Mouse (Mus musculus) intestine, embryonic 16.5 days (tissue): ENCODE measurements around the gene Rtn4r. TPM values are rescaled to one million over a fixed set of nuclear protein-coding genes. Genes with fewer than 3 reads are reported as not detected.

Source experiments
- ATAC-seq: fragments of 200-750 bp; cut with Nextera tagmentation; 2 replicates; pipeline ENCODE4 v1.8.0; 2017; ENCODE audit warnings: moderate TSS enrichment, moderate library complexity
- H3K27ac ChIP-seq: fragments of 300-500 bp; sonication (generic); 2 replicates; pipeline ENCODE4 v1.5.1; 2014; ENCODE audit warnings: mild to moderate bottlenecking, low read length
- H3K27me3 ChIP-seq: fragments of 300-500 bp; sonication (generic); replicated peaks from 2 replicates; pipeline ENCODE4 v1.6.1; 2014; ENCODE audit warnings: low read length, control low read depth, mixed read lengths; ENCODE audit not compliant: control insufficient read depth, insufficient read depth
- H3K36me3 ChIP-seq: fragments of 300-500 bp; sonication (generic); 2 replicates; pipeline ENCODE4 v1.6.1; 2014; ENCODE audit warnings: low read length, control low read depth; ENCODE audit not compliant: control insufficient read depth, insufficient read depth
- H3K4me1 ChIP-seq: fragments of 300-500 bp; sonication (generic); 2 replicates; pipeline ENCODE4 v1.6.1; 2014; ENCODE audit warnings: low read length, control low read depth, mixed read lengths; ENCODE audit not compliant: control insufficient read depth, insufficient read depth
- H3K4me2 ChIP-seq: fragments of 300-500 bp; sonication (generic); 2 replicates; pipeline ENCODE4 v1.6.1; 2014; ENCODE audit warnings: low read depth, low read length, control low read depth
- H3K4me3 ChIP-seq: fragments of 300-500 bp; sonication (generic); 2 replicates; pipeline ENCODE4 v1.5.1; 2014; ENCODE audit warnings: mild to moderate bottlenecking, low read length
- H3K9ac ChIP-seq: fragments of 300-500 bp; sonication (generic); 2 replicates; pipeline ENCODE4 v1.6.1; 2014; ENCODE audit warnings: low read depth, low read length
- H3K9me3 ChIP-seq: fragments of 300-500 bp; sonication (generic); 2 replicates; pipeline ENCODE4 v1.6.1; 2016; ENCODE audit warnings: low read length, control low read depth; ENCODE audit not compliant: control insufficient read depth
- WGBS: fragments of 180-500 bp; shearing (Covaris S2); extraction: QIAGEN DNeasy Blood & Tissue Kit; methylation state at CpG from one replicate; pipeline ENCODE4 v1.1.7; 2014; 5-methylcytosine and 5-hydroxymethylcytosine counted together
- polyA plus RNA-seq: library from polyadenylated mRNA; unstranded; fragments of >200 nt; fragmentation: Nextera tagmentation; extraction: Ambion mirVana; gene quantifications from 2 replicates; pipeline ENCODE4 v1.2.1, GENCODE M21; 2015

Gene Rtn4r
- polyA plus RNA-seq, 1 experiment from 2014 or later, result 0.73 TPM

DNA sequence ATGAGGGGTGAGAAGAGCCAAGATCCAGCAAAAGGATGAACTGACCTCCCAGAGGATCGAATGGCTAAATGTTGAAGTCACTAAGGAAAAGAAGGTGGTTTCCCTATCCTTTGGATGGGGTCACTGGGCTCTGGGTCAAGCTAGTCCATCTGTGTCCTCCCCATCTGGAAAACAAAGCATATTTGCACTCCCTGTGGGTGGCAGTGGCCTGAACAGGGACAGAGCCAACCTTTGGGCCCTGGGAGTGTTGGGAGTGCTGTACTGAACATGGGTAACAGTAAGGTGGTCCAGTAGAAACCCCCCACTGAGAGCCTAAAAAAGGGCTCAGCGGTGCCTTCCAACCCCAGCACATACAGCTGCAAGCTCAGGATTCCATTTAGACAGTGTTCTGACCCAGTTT, 4.7 kb upstream of the Rtn4r start:
- Histone ChIP-seq H3K4me1 (peaks cover 17% of the 10 kb centered on the region), H3K36me3 (no peaks in the 10 kb centered on the region), H3K27me3 (peaks cover 3% of the 10 kb centered on the region; the same call in 1 of the 2 replicates), H3K9me3 (no peaks in the 10 kb centered on the region), H3K4me2 (no peak overlapping the region), H3K27ac (no peak overlapping the region), H3K9ac (no peak overlapping the region), H3K4me3 (no peak overlapping the region)
- 70% methylated on average over 2 of the region's 2 CpGs for WGBS
- no peak for ATAC-seq

DNA sequence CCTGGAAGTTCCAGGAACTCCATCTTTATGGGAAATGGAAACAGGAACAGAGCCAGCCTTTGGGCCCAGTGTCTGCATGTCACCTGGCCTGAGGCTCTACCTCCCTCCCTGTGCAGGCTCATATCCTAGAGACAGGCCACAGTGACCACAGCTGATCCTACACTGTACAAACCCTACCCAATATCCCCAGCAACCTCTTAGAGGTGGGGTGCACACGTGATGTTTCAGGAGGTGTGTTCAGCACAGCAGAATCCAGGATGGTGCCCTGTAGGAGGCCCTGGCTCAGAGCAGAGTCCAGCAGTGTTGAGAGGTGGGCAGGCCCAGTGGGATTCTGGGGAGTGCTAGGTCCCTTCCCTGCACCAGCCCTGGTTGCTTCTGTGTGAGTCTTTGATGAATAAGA, 4.0 kb upstream of the Rtn4r start:
- H3K9me3 ChIP-seq, result no peaks in the 10 kb centered on the region
- H3K4me1 ChIP-seq, result peaks cover 23% of the 10 kb centered on the region
- H3K9ac ChIP-seq, result no peak overlapping the region
- H3K4me3 ChIP-seq, result no peak overlapping the region
- WGBS, result 62% methylated on average over 1 of the region's 1 CpGs
- H3K4me2 ChIP-seq, result no peak overlapping the region
- H3K27ac ChIP-seq, result no peak overlapping the region
- H3K27me3 ChIP-seq, result peaks cover 5% of the 10 kb centered on the region
- no peak for ATAC-seq
- H3K36me3 ChIP-seq, result no peaks in the 10 kb centered on the region

DNA sequence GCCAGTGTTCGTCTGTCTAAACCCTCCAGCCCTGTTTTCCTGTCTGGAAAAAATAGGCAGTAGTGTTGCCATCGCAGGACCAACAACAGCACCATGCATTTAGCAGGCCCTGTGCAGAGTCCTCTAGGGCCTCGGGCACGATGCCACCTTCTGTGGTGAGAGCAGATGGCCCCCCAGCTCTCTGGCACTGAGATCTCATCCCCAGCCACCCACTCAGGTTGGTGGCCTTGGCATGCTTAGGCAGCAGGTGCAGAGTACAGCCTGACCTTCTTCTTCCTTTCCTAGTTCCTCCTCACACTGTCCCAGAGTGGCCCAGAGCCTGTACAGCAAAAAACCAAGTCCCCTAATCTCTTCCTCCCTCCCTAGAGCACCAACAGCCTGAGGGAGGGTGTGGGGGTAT, 3.4 kb upstream of the Rtn4r start:
- peaks cover 9% of the 10 kb centered on the region for H3K27me3 ChIP-seq
- no peak overlapping the region for H3K4me3 ChIP-seq
- H3K4me1 ChIP-seq, result peaks cover 23% of the 10 kb centered on the region
- no peak for ATAC-seq
- H3K9me3 ChIP-seq, result no peaks in the 10 kb centered on the region
- no peak overlapping the region for H3K4me2 ChIP-seq
- H3K9ac ChIP-seq, result no peak overlapping the region
- H3K36me3 ChIP-seq, result no peaks in the 10 kb centered on the region
- no peak overlapping the region for H3K27ac ChIP-seq
- WGBS, result 82% methylated on average over 4 of the region's 4 CpGs

DNA sequence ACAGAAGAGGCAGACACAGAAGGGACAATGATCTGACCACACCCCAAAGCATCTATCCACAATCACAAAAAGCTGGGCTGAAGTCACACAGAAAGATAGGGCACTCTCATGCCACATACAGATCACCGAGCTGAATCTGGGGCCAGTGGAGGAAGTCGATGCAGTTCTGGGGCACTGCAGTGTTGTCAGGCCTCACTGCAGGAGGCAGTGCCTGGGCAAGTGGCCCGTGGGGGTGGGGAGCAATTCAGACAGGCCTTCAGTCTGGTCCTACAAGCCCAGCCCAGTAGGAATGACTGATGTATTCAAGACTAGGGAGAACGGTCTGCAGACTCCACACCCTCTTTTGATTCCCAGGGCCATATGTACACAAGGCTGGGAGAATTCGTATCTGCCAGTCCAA, 2.8 kb upstream of the Rtn4r start:
- Histone ChIP-seq H3K4me3 (no peak overlapping the region), H3K27ac (no peak overlapping the region), H3K4me1 (peaks cover 23% of the 10 kb centered on the region), H3K27me3 (peaks cover 9% of the 10 kb centered on the region), H3K9ac (no peak overlapping the region), H3K36me3 (no peaks in the 10 kb centered on the region), H3K4me2 (no peak overlapping the region), H3K9me3 (no peaks in the 10 kb centered on the region)
- no peak for ATAC-seq
- 26% methylated on average over 5 of the region's 5 CpGs for WGBS

DNA sequence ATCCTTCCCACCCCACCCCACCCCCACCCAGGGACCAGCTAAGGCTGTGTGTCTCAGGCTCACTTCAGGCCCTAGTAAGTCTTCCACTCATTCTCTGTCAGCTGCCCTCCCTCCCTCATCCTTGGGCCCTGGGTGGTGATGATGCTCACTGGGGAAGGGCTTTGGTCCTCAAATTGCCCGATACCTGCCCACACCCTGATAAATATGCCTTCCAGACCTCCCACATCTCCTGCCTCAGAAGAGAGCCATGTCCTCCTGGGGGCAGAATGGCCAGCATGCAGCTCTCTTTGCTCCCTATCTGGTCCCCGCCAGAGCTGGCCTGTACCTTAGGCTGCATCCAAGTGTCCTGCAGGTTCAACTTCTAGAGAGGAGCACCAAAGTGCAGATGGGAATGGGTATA, 2.3 kb upstream of the Rtn4r start:
- Histone ChIP-seq H3K27me3 (peaks cover 9% of the 10 kb centered on the region), H3K9me3 (no peaks in the 10 kb centered on the region), H3K4me3 (no peak overlapping the region), H3K36me3 (no peaks in the 10 kb centered on the region), H3K9ac (no peak overlapping the region), H3K4me2 (no peak overlapping the region), H3K27ac (no peak overlapping the region), H3K4me1 (peaks cover 23% of the 10 kb centered on the region)
- 77% methylated on average over 2 of the region's 2 CpGs for WGBS
- no peak for ATAC-seq

DNA sequence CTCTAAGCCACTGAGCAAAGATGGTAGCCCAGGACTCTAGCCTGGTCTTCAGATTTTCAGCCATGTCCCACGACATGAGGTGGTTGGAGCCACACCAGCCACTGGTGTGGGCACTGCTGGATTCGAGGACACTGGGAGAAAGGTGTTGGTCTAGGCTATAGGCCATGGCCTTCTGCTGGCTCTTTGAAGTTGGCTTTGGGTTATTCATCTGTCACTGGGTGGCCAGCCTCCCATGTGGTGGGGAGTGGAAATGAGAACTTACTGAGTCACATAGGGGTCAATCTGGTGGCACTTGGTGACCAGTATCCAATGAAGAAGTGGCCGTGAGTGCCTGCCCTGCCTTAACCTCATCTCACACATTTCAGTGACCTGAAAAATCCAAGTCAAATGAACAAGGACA, 1.2 kb upstream of the Rtn4r start:
- H3K4me3 ChIP-seq, result no peak overlapping the region
- no peaks in the 10 kb centered on the region for H3K9me3 ChIP-seq
- no peak overlapping the region for H3K4me2 ChIP-seq
- peaks cover 9% of the 10 kb centered on the region for H3K27me3 ChIP-seq
- peaks cover 23% of the 10 kb centered on the region for H3K4me1 ChIP-seq
- H3K36me3 ChIP-seq, result no peaks in the 10 kb centered on the region
- no peak for ATAC-seq
- WGBS, result 77% methylated on average over 3 of the region's 3 CpGs
- no peak overlapping the region for H3K27ac ChIP-seq
- H3K9ac ChIP-seq, result no peak overlapping the region

DNA sequence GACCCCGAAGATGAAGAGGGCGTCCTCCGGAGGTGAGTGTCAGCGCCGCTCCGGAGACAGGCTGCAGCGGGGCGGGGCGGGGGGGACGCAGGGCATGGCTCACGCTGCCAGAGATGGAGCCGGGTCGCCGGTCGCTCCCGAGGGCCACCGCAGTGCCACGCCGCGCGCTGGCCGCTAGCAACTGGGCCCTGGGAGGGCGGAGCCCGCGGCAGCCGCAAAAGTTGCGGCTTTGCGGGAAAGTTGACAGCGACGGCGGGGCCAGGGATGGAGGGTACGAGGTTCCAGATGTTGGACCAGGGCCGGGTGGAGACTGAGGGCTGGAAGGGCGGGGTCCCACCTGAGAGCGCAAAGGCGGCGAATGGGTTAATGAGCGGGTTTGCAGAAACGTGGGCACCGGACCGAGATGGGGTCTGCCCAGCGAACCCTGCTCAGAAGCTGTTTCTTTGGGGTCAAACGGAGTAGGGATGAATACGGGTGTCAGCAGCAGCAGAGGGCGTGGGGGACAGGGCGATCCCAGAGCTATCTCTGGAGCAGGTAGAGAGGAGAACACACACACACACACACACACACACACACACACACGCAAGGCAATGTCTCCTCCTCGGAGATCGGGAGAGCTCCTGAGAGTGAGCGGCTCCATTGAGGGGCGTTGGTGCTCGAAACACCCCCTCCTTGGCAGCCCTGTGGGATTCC, 575 bp downstream of the Rtn4r start:
- 1% methylated on average over 52 of the region's 52 CpGs for WGBS
- H3K4me2 ChIP-seq, result peak overlapping the region; percentile 99
- H3K4me1 ChIP-seq, result peaks cover 23% of the 10 kb centered on the region
- no peak overlapping the region for H3K27ac ChIP-seq
- H3K36me3 ChIP-seq, result no peaks in the 10 kb centered on the region
- peak overlapping the region; percentile 70 for H3K4me3 ChIP-seq
- no peaks in the 10 kb centered on the region for H3K9me3 ChIP-seq
- H3K27me3 ChIP-seq, result peaks cover 9% of the 10 kb centered on the region
- peak; percentile 36; the same call in 1 of the 2 replicates for ATAC-seq
- peak overlapping the region; percentile 73 for H3K9ac ChIP-seq

DNA sequence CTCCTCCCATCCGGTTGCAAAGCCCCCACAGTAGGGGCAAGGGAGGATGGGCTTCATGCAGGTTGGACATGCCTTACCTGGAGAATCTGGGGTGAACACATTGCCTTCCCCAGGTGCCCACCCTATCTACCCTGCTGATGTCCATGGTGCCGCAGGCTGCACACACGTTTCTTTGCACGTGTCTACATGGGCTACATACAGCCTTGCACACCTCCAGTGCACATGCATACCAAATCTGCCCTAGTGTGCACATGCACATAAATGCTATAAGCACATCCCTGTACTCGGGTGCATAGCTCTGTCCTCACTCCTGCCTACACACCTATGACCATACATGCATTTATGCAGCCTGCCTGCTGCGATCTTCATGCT, 1.1 kb downstream of the Rtn4r start:
- no peak overlapping the region for H3K27ac ChIP-seq
- no peaks in the 10 kb centered on the region for H3K36me3 ChIP-seq
- WGBS, result 63% methylated on average over 6 of the region's 6 CpGs
- H3K4me1 ChIP-seq, result peaks cover 23% of the 10 kb centered on the region
- H3K4me2 ChIP-seq, result peak overlapping the region; percentile 99; the same call in 1 of the 2 replicates
- H3K4me3 ChIP-seq, result peak overlapping the region; percentile 70
- H3K9ac ChIP-seq, result no peak overlapping the region; the same call in 1 of the 2 replicates
- peaks cover 9% of the 10 kb centered on the region for H3K27me3 ChIP-seq
- ATAC-seq, result no peak
- no peaks in the 10 kb centered on the region for H3K9me3 ChIP-seq

DNA sequence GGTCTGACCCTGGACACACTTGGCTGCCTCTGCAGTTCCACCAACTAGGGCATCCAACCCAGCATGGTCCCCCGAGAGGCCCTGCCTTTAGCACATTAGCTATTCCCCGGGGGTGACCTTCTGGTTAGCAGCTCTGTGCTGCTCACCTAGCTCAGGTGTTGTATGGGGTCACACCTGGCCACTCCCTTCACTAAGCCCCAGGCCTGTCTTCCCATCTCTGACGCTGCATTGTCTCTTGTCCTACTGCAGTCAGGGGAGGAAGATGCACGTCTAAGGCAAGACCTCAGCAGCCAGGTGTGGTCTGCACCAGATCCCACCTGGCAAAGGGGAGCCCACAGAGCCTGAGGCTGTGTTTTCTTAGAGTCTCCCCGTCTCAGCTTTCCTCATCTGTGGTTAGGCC, 2.0 kb downstream of the Rtn4r start:
- Histone ChIP-seq H3K9me3 (no peaks in the 10 kb centered on the region), H3K4me3 (no peak overlapping the region), H3K27ac (no peak overlapping the region), H3K9ac (no peak overlapping the region), H3K4me2 (no peak overlapping the region), H3K4me1 (peaks cover 21% of the 10 kb centered on the region), H3K27me3 (peaks cover 9% of the 10 kb centered on the region), H3K36me3 (no peaks in the 10 kb centered on the region)
- WGBS, result 74% methylated on average over 5 of the region's 5 CpGs
- no peak for ATAC-seq

DNA sequence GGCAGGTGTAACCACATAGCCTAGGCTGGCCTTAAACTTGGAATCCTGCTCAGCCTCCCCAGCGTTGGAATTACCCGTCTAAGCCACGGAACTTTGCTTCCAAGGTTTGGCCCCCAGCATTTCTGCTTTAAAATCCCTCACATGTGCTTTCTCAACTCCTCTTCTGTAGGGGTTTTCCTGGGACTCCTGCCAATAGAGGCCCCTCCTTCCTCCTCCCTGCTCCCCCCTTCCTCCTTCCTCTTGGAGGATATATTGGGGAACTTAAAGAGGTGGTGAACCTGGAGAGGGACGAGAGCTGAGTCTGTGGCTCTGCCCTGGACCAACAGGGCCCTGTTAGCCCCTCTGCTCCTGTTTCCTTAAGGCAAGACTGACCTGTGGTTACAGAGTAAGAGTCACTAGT, 2.8 kb downstream of the Rtn4r start:
- Histone ChIP-seq H3K36me3 (no peaks in the 10 kb centered on the region), H3K9me3 (no peaks in the 10 kb centered on the region), H3K4me1 (peaks cover 20% of the 10 kb centered on the region), H3K9ac (no peak overlapping the region), H3K4me2 (no peak overlapping the region), H3K27ac (no peak overlapping the region), H3K4me3 (no peak overlapping the region), H3K27me3 (peaks cover 9% of the 10 kb centered on the region)
- ATAC-seq, result no peak
- 43% methylated on average over 4 of the region's 4 CpGs for WGBS
